Mouse (Mus musculus) lung, postnatal 0 days (tissue): ENCODE data around the gene Myrip.

Experiments used
- CTCF ChIP-seq: IDR thresholded peaks from 2 replicates; pipeline ENCODE4 v1.5.1; 2016; ENCODE audit warnings: antibody characterized with exemption, mild to moderate bottlenecking
- EP300 ChIP-seq: IDR thresholded peaks from 2 replicates; pipeline ENCODE4 v1.6.1; 2016; ENCODE audit warnings: antibody characterized with exemption, mild to moderate bottlenecking, control low read depth

GRCm38 (mm10) chr9:120487076-120487475, 185.8 kb downstream of the Myrip start:
- TF ChIP-seq CTCF = no peak
- TF ChIP-seq EP300 = no peak
